Mouse (Mus musculus): ENCODE measurements around the gene Oser1.

Oser1 gene

GRCm38 (mm10) chr2:163358662-163359061 is 65.8 kb downstream of the Oser1 start:
- DNase-seq (ENCODE audit: low spot score) = peak; percentile 62

GRCm38 (mm10) chr2:163356113-163356840 is 68.2 kb downstream of the Oser1 start:
- DNase-seq (ENCODE audit: low spot score) = peak; percentile 82
